Mouse (Mus musculus) kidney, adult 2 months (tissue): ENCODE measurements around the gene Tmem171.

ENCODE experiments used
- CTCF ChIP-seq: fragments of 200-500 bp; conservative IDR thresholded peaks from 2 replicates; pipeline ENCODE4 v1.5.1; 2011; ENCODE audit warnings: low read depth, mild to moderate bottlenecking, control low read depth, low read length, moderate library complexity, mixed read lengths; ENCODE audit not compliant: insufficient read depth, insufficient read length
- POLR2A ChIP-seq: fragments of 200-500 bp; IDR thresholded peaks from one replicate; pipeline ENCODE4 v1.6.1; 2011; ENCODE audit warnings: low read depth, low read length, control low read depth

DNA sequence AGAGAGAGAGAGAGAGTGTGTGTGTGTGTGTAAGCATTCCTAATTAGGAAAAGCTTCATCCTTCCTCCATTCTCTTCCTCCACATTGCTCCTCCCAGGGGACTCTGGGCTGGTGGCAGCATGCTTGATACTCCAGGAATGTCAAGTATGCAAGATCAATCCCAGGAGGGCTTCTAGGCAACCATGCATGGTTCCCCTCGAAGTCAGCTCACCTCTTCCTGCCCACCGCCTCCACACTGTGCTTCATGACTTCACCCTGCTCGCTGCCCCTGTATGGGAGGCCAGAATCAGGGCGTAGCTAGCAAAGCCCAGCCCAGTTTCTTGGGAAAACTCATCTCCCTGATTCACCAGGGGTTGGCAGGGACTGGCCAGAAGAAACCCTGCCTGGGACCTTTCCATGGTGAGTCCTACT, 15.0 kb downstream of the Tmem171 start:
- TF ChIP-seq CTCF (no peak), POLR2A (no peak)
